Mouse (Mus musculus) embryonic facial prominence, embryonic 12.5 days (tissue): ENCODE data around the gene Dchs2. TPM values are rescaled to one million over a fixed set of nuclear protein-coding genes. Genes with fewer than 3 reads are reported as not detected.

Experiments
- ATAC-seq: fragments of 200-750 bp; cut with Nextera tagmentation; 2 replicates; pipeline ENCODE4 v1.8.0; 2017; ENCODE audit not compliant: insufficient number of reproducible peaks, insufficient read depth, low FRiP score, low TSS enrichment
- H3K27ac ChIP-seq: fragments of 300-500 bp; sonication (generic); 2 replicates; pipeline ENCODE4 v1.5.1; 2016; ENCODE audit warnings: mild to moderate bottlenecking
- H3K27me3 ChIP-seq: fragments of 300-500 bp; sonication (generic); 2 replicates; pipeline ENCODE4 v1.6.1; 2016; ENCODE audit warnings: mild to moderate bottlenecking, moderate library complexity
- H3K36me3 ChIP-seq: fragments of 300-500 bp; sonication (generic); 2 replicates; pipeline ENCODE4 v1.6.1; 2016; ENCODE audit warnings: mild to moderate bottlenecking
- H3K4me1 ChIP-seq: fragments of 300-500 bp; sonication (generic); 2 replicates; pipeline ENCODE4 v1.6.1; 2016
- H3K4me2 ChIP-seq: fragments of 300-500 bp; sonication (generic); replicated peaks from 2 replicates; pipeline ENCODE4 v1.6.1; 2016; ENCODE audit warnings: mild to moderate bottlenecking, moderate library complexity
- H3K4me3 ChIP-seq: fragments of 300-500 bp; sonication (generic); 2 replicates; pipeline ENCODE4 v1.5.1; 2016; ENCODE audit warnings: mild to moderate bottlenecking
- H3K9ac ChIP-seq: fragments of 300-500 bp; sonication (generic); 2 replicates; pipeline ENCODE4 v1.6.1; 2016; ENCODE audit warnings: mild to moderate bottlenecking, moderate library complexity
- H3K9me3 ChIP-seq: fragments of 300-500 bp; sonication (generic); 2 replicates; pipeline ENCODE4 v1.6.1; 2016; ENCODE audit warnings: mild to moderate bottlenecking, moderate library complexity
- WGBS: fragments of 180-500 bp; shearing (Covaris S2); methylation state at CpG from one replicate; pipeline ENCODE4 v1.1.7; 2016; 5-methylcytosine and 5-hydroxymethylcytosine counted together
- polyA plus RNA-seq: library from polyadenylated mRNA; unstranded; fragments of >200 nt; fragmentation: Nextera tagmentation; extraction: Ambion mirVana; gene quantifications from 2 replicates; pipeline ENCODE4 v1.2.1, GENCODE M21; 2016

Dchs2 gene
- polyA plus RNA-seq, 1 experiment from 2014 or later, result 0.27 TPM

GRCm38 (mm10) chr3:83303876-83304275 is 176.1 kb downstream of the Dchs2 start:
- no peaks in the 10 kb centered on the region for H3K36me3 ChIP-seq
- 75% methylated on average over 5 of the region's 5 CpGs for WGBS
- H3K4me2 ChIP-seq, result no peak overlapping the region
- no peak overlapping the region for H3K9ac ChIP-seq
- no peaks in the 10 kb centered on the region for H3K9me3 ChIP-seq
- no peaks in the 10 kb centered on the region for H3K27me3 ChIP-seq
- H3K4me1 ChIP-seq, result no peaks in the 10 kb centered on the region; the same call in 1 of the 2 replicates
- no peak overlapping the region for H3K27ac ChIP-seq
- no peak for ATAC-seq
- no peak overlapping the region for H3K4me3 ChIP-seq

DNA sequence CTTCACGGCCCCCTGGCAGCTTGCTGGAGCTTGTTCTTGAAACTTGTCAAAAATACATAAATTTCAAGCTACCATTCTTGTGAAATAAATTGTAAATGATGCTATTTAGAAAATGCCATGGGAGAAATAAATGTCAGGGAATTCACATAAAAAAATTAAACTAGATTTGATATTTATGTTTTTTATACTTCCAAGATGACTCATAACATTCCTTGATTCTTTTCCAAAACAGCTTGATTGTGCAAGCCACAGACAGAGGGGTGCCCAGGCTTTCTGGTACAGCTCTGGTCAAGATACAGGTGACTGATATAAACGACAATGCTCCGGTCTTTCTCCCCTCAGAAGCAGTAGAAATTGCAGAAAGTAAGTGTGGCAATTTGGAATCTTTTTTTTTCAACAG is 218.2 kb downstream of the Dchs2 start:
- no peak overlapping the region for H3K9ac ChIP-seq
- no peak for ATAC-seq
- no peaks in the 10 kb centered on the region for H3K36me3 ChIP-seq
- whole genome bisulfite sequencing, result 92% methylated on average over 3 of the region's 3 CpGs
- H3K4me3 ChIP-seq, result no peak overlapping the region
- H3K4me2 ChIP-seq, result no peak overlapping the region
- no peaks in the 10 kb centered on the region for H3K4me1 ChIP-seq
- no peak overlapping the region for H3K27ac ChIP-seq
- H3K9me3 ChIP-seq, result no peaks in the 10 kb centered on the region
- no peaks in the 10 kb centered on the region for H3K27me3 ChIP-seq

- WGBS, result 87% methylated on average over 9 of the region's 9 CpGs
- Histone ChIP-seq H3K9ac (no peak overlapping the region), H3K27ac (no peak overlapping the region), H3K4me2 (no peak overlapping the region), H3K4me1 (no peaks in the 10 kb centered on the region), H3K27me3 (no peaks in the 10 kb centered on the region), H3K36me3 (no peaks in the 10 kb centered on the region), H3K9me3 (no peaks in the 10 kb centered on the region), H3K4me3 (no peak overlapping the region)
- no peak for ATAC-seq
These were observed 240.8 kb downstream of the Dchs2 start for GRCm38 (mm10) chr3:83368500-83369068.

DNA sequence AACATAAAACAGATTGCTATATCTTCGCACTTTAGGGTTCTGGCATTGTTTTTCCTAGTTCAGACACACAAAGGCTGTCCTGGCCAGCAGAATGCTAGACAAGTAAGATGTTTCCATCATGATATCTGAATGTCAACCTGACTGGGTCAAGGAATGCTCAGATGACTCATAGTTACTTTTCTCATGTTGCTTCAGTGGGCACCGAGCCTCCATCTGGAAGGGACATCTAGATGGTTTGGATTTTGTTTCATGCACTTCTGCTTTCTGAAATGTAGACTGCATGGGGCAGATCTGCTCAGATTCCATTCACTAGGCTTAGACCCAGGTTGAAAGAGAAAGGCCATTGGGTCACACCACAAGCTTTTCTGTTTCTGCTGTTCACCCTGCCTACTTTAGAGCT is 242.1 kb downstream of the Dchs2 start:
- Histone ChIP-seq H3K4me2 (no peak overlapping the region), H3K4me1 (no peaks in the 10 kb centered on the region), H3K27me3 (no peaks in the 10 kb centered on the region), H3K9ac (no peak overlapping the region), H3K4me3 (no peak overlapping the region), H3K27ac (no peak overlapping the region), H3K9me3 (no peaks in the 10 kb centered on the region), H3K36me3 (no peaks in the 10 kb centered on the region)
- WGBS, result 89% methylated on average over 2 of the region's 2 CpGs
- no peak for ATAC-seq

- Histone ChIP-seq H3K36me3 (no peaks in the 10 kb centered on the region), H3K27me3 (no peaks in the 10 kb centered on the region), H3K4me3 (no peak overlapping the region), H3K27ac (no peak overlapping the region), H3K9ac (no peak overlapping the region), H3K4me2 (no peak overlapping the region), H3K4me1 (no peaks in the 10 kb centered on the region), H3K9me3 (no peaks in the 10 kb centered on the region)
- ATAC-seq, result no peak
- WGBS, result 68% methylated on average over 6 of the region's 6 CpGs
These were observed 246.6 kb downstream of the Dchs2 start for GRCm38 (mm10) chr3:83374333-83374732.

DNA sequence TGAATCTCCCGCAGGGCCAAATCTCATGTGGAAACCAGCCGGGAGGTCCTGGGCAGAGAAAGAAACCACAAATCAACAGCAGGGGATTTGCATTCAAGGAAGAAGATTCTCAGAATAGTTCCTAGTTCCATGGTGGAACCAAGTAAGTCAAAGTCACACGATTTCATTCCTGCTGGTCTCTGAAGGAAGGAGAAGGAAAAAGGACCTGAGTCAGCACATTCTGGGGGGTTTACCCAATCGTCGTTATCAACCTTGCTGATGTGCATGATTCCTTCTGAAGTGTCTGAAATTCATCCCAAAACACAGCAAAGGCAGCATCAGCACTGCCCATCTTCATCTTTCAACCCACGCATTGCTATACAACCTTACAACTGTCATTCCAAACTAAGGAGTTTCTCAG is 249.1 kb downstream of the Dchs2 start:
- no peak overlapping the region for H3K9ac ChIP-seq
- H3K9me3 ChIP-seq, result no peaks in the 10 kb centered on the region
- no peak for ATAC-seq
- no peaks in the 10 kb centered on the region for H3K27me3 ChIP-seq
- H3K27ac ChIP-seq, result no peak overlapping the region
- H3K36me3 ChIP-seq, result no peaks in the 10 kb centered on the region
- H3K4me3 ChIP-seq, result no peak overlapping the region
- 88% methylated on average over 6 of the region's 6 CpGs for WGBS
- no peaks in the 10 kb centered on the region for H3K4me1 ChIP-seq
- no peak overlapping the region for H3K4me2 ChIP-seq

Other genes starting within 250 kb of the Dchs2 start
- 0.06 and 0.09 TPM in 2 replicates for gene Lrat, start 224.0 kb upstream of the Dchs2 start, polyA plus RNA-seq
- gene Fgg, start 120.2 kb upstream of the Dchs2 start, polyA plus RNA-seq, result 0.36 TPM in 1 of 2 replicates, not detected in the other
- gene Fga, start 101.9 kb upstream of the Dchs2 start, polyA plus RNA-seq, result 0.06 and 0.14 TPM in 2 replicates
- 0.08 TPM in 2 replicates for gene Fgb, start 78.1 kb upstream of the Dchs2 start, polyA plus RNA-seq
- gene Plrg1, start 72.4 kb upstream of the Dchs2 start, polyA plus RNA-seq, result 116 and 118 TPM in 2 replicates